In the genomic region with DNA sequence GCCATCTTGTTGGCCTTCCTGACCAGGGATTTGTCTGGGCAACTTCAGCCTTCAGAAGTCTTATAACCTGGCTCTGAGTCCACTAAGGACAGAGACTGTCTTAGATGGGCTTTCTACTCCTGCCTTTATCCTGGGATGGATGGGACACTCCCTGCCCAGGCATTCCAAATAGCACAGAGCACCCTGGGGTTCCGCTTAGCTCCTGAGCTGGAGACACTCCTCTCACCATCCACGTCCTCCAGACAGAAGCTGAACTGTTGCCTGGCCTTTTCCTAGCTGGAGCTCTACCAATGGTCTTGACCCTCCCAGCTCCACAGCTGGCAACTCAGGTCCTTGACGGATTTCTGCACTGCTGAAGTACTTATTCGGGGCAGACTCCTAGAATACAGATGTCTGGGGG, we compare ENCODE assay signal across 19 mouse cellular contexts. TPM values are rescaled to one million over a fixed set of nuclear protein-coding genes. Genes with fewer than 3 reads are reported as not detected.
DNase-seq lines count a peak whose midpoint lies in the region; TF ChIP-seq lines count a peak whose summit lies in the region.
"Had no signal": no experiment of that assay in that cellular context is flagged by ENCODE, and none has a peak within 500 bp of the region (broad histone marks: within the 10 kb centered on the region; RNA-seq: fewer than 3 reads in every experiment).

No protein-coding gene starts in this region.

- no peaks in the 10 kb centered on the region for H3K9me3 ChIP-seq in E14TG2a.4 (ENCODE audit: low read length)
- H3K9me3 ChIP-seq in ES-Bruce4 (replicated peaks; ENCODE audit: control insufficient read depth, insufficient read depth, low read length, poor library complexity, severe bottlenecking): no peaks in the 10 kb centered on the region
- H3K9me3 ChIP-seq: embryonic facial prominence, embryonic 12.5 days; heart, embryonic 10.5 days; hindbrain, embryonic 10.5 days; intestine, embryonic 15.5 days had no signal

- H3K4me1 ChIP-seq in E14TG2a.4 (replicated peaks; ENCODE audit: low read depth, low read length): peaks cover 84% of the 10 kb centered on the region
- H3K4me1 ChIP-seq in ES-Bruce4 (ENCODE audit: control insufficient read depth, insufficient read depth, low read length): peaks cover 10% of the 10 kb centered on the region
- H3K4me1 ChIP-seq: embryonic facial prominence, embryonic 12.5 days had no signal

- H3K27me3 ChIP-seq in E14TG2a.4 (ENCODE audit: insufficient read depth, low read length) (no peaks in the 10 kb centered on the region), ES-Bruce4 (ENCODE audit: control insufficient read depth, insufficient read depth, low read length, poor library complexity, severe bottlenecking) (no peaks in the 10 kb centered on the region)
- H3K27me3 ChIP-seq: embryonic facial prominence, embryonic 12.5 days; intestine, embryonic 15.5 days had no signal

- no peak for TF ChIP-seq POLR2A in ES-Bruce4 (IDR thresholded peaks at IDR 0.05; ENCODE audit: insufficient read depth, low read length)

- H3K36me3 ChIP-seq in E14TG2a.4 (ENCODE audit: insufficient read depth, low read length) (peaks cover 10% of the 10 kb centered on the region), ES-Bruce4 (ENCODE audit: control insufficient read depth, insufficient read depth, low read length, poor library complexity, severe bottlenecking) (no peaks in the 10 kb centered on the region)
- H3K36me3 ChIP-seq: embryonic facial prominence, embryonic 12.5 days; heart, embryonic 10.5 days; hindbrain, embryonic 10.5 days; intestine, embryonic 15.5 days had no signal

- peak; percentile 22; the same call in 1 of the 2 replicates for TF ChIP-seq EP300 in ES-Bruce4 (IDR thresholded peaks at IDR 0.05; ENCODE audit: insufficient read depth, low read depth, low read length)

- H3K27ac ChIP-seq in ES-Bruce4 (ENCODE audit: insufficient read depth, low read length): peak overlapping the region; percentile 49
- H3K27ac ChIP-seq: embryonic facial prominence, embryonic 12.5 days; heart, embryonic 10.5 days; hindbrain, embryonic 10.5 days; hindbrain, embryonic 14.5 days; intestine, embryonic 15.5 days had no signal

- H3K9ac ChIP-seq in ES-Bruce4 (ENCODE audit: low read depth, poor library complexity, severe bottlenecking): 0 out of 2 replicates have a peak overlapping the region, but pooled peaks have one; percentile 0
- H3K9ac ChIP-seq: embryonic facial prominence, embryonic 12.5 days; forebrain, postnatal 0 days; hindbrain, embryonic 14.5 days; intestine, embryonic 15.5 days had no signal

- H3K4me3 ChIP-seq in E14TG2a.4 (replicated peaks; ENCODE audit: low read length) (peak overlapping the region; percentile 30), ES-Bruce4 (ENCODE audit: low read depth, low read length) (no peak overlapping the region)
- H3K4me3 ChIP-seq: embryonic facial prominence, embryonic 12.5 days; heart, embryonic 10.5 days; hindbrain, embryonic 10.5 days; intestine, embryonic 15.5 days had no signal

- TF ChIP-seq CTCF in E14TG2a.4 (conservative IDR thresholded peaks at IDR 0.05; ENCODE audit: low read length) (no peak), ES-Bruce4 (IDR thresholded peaks at IDR 0.05; ENCODE audit: low read depth, low read length) (no peak)

- peak; percentile 18 to 32 for DNase-seq in heart, adult 18-20 months
- DNase-seq in heart, adult 8-10 months (ENCODE audit: low spot score): no peak
- peak; percentile 86 for DNase-seq in ZHBTc4 (ENCODE audit: low read depth, low spot score)
- DNase-seq in ovary, postnatal 10 days (ENCODE audit: low spot score): no peak
- no peak for DNase-seq in adrenal gland, adult (ENCODE audit: inconsistent age in 2 of 2, low spot score in 1 of 2)
- DNase-seq: adrenal gland, postnatal 14 days; cerebellum, adult 11-12 months; cerebellum, adult 9-10 months; cerebellum, postnatal 25 days; forebrain, postnatal 0 days; kidney, adult 8-10 months had no signal

RNA-seq across cellular contexts. Expression of a gene that starts 26.9 kb away (rescaled TPM):
- 1 to 10 TPM; 4.7 to 5.3 TPM for total RNA-seq in heart, adult 18-20 months (2021)
- 1 to 10 TPM; 4.8 to 5.6 (median 5.2) TPM for total RNA-seq in heart, adult 8-10 months (2022)
- 74.3 and 75.6 TPM in 2 replicates for polyA plus RNA-seq in ES-Bruce4 (2011; ENCODE audit: insufficient read depth, insufficient read length, low read depth, missing spikeins)

RNA-seq across cellular contexts. Expression of a gene that starts 29.0 kb away (rescaled TPM):
- total RNA-seq in heart, adult 18-20 months (2021): 100 to 1,000 TPM; 314 to 326 TPM
- 100 to 1,000 TPM; 319 to 422 (median 395) TPM for total RNA-seq in heart, adult 8-10 months (2022)
- 161 and 185 TPM in 2 replicates for polyA plus RNA-seq in ES-Bruce4 (2011; ENCODE audit: insufficient read depth, insufficient read length, low read depth, missing spikeins)

RNA-seq across cellular contexts. Expression of a gene that starts 52.8 kb away (rescaled TPM):
- not detected for total RNA-seq in heart, adult 18-20 months (2021)
- under 1 TPM in 1 of 4 experiments, not detected in 3; 0.49 TPM for total RNA-seq in heart, adult 8-10 months (2022)
- not detected in 2 replicates for polyA plus RNA-seq in ES-Bruce4 (2011; ENCODE audit: insufficient read depth, insufficient read length, low read depth, missing spikeins)
- total RNA-seq: forebrain, postnatal 0 days; gastrocnemius, adult 8-10 months had no signal
- polyA plus RNA-seq: heart, embryonic 10.5 days; hindbrain, embryonic 10.5 days had no signal

Comparison
In these comparisons a context has a peak if more than half of its experiments do, and no peak if none do; other contexts are left out.
1. DNase-seq: peak in heart, adult 18-20 months (2 of 2) and ZHBTc4 (single experiment); none in heart, adult 8-10 months (single experiment), ovary, postnatal 10 days (single experiment) and adrenal gland, adult (0 of 2).